Mouse (Mus musculus): Measurements from ENCODE around the gene Ntng2.

DNA sequence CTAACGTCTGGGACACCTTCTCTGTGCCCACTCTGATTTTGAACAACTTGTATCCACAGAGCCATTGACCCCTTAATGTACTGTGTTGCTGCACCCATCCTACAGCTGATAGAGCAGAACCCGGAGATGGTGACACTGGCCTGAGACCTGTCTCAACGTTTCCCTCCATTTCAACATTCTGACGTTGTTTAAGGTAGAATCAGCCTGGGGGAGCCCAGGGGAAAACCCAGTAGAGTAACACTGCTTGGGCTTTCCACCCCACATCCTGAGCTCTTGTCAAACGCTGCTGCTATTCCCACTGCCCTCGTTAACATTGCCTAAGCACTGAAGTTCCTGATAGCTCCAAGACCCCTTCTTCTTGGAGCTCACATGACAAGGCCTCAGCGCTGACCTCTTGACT is 5.9 kb downstream of the Ntng2 start:
- TF ChIP-seq CTCF (IDR thresholded peaks at IDR 0.05; ENCODE audit: insufficient read depth, low read length) (no peak), POLR2A (IDR thresholded peaks at IDR 0.05; ENCODE audit: borderline replicate concordance, extremely low read depth, low read depth, low read length) (no peak)

All from lung, adult 2 months (tissue).